ENCODE assay signal across 28 mouse cellular contexts in genomic region chr15:25369522-25369921, GRCm38 (mm10). TPM values are rescaled to one million over a fixed set of nuclear protein-coding genes. Genes with fewer than 3 reads are reported as not detected.
A peak's percentile ranks its signal among the peaks of the same experiment; 100 is the strongest.
DNase-seq lines count a peak whose midpoint lies in the region; ATAC-seq and TF ChIP-seq lines count a peak whose summit lies in the region.
"Had no signal": no experiment of that assay in that cellular context is flagged by ENCODE, and none has a peak within 500 bp of the region (broad histone marks: within the 10 kb centered on the region; RNA-seq: fewer than 3 reads in every experiment).

No protein-coding gene starts in this region.

- 0 out of 2 replicates have a peak, but pooled peaks cover 1% of the 10 kb centered on the region for H3K36me3 ChIP-seq in limb, embryonic 14.5 days (ENCODE audit: control insufficient read depth, insufficient read depth, low read length)
- H3K36me3 ChIP-seq: heart, embryonic 10.5 days; hindbrain, embryonic 15.5 days; liver, embryonic 12.5 days had no signal

- TF ChIP-seq CTCF in left cerebral cortex, adult 2 months (IDR thresholded peaks at IDR 0.05), result no peak

- intact Hi-C loops in left cerebral cortex, adult 2 months (cut with DNase I), result no loop called here

- TF ChIP-seq POLR2A in limb, embryonic 14.5 days (IDR thresholded peaks at IDR 0.05; ENCODE audit: borderline replicate concordance, extremely low read depth, insufficient read depth, insufficient read length), result no peak

- no peaks in the 10 kb centered on the region for H3K9me3 ChIP-seq in limb, embryonic 14.5 days (ENCODE audit: control insufficient read depth, low read length)
- H3K9me3 ChIP-seq: embryonic facial prominence, embryonic 13.5 days; heart, embryonic 10.5 days; hindbrain, embryonic 15.5 days; limb, embryonic 12.5 days; liver, embryonic 12.5 days; midbrain, embryonic 13.5 days had no signal

- H3K4me2 ChIP-seq in limb, embryonic 14.5 days (replicated peaks; ENCODE audit: low read depth, low read length, severe bottlenecking), result no peak overlapping the region
- H3K4me2 ChIP-seq: embryonic facial prominence, embryonic 13.5 days; hindbrain, embryonic 15.5 days; limb, embryonic 12.5 days; liver, embryonic 12.5 days; midbrain, embryonic 13.5 days had no signal

- H3K27me3 ChIP-seq in limb, embryonic 14.5 days (ENCODE audit: control insufficient read depth, insufficient read depth, low read length), result no peaks in the 10 kb centered on the region
- H3K27me3 ChIP-seq: embryonic facial prominence, embryonic 13.5 days; hindbrain, embryonic 15.5 days; limb, embryonic 12.5 days; midbrain, embryonic 13.5 days had no signal

- ATAC-seq in frontal cortex, adult (ENCODE audit: low TSS enrichment), result peak; percentile 47
- no peak for ATAC-seq in limb, embryonic 14.5 days (ENCODE audit: low FRiP score, low read depth)
- ATAC-seq: forebrain, embryonic 16.5 days; liver, embryonic 12.5 days; liver, postnatal 0 days; lung, postnatal 0 days; midbrain, embryonic 13.5 days had no signal

- 0 out of 2 replicates have a peak, but pooled peaks cover 7% of the 10 kb centered on the region for H3K4me1 ChIP-seq in limb, embryonic 14.5 days (ENCODE audit: control insufficient read depth, insufficient read depth, low read length)
- H3K4me1 ChIP-seq: liver, embryonic 12.5 days had no signal

- DNase-seq in frontal cortex, postnatal 14 days (ENCODE audit: low spot score in 2 of 2), result no peak
- DNase-seq in left cerebral cortex, adult 2 months (ENCODE audit: extremely low spot score in 1 of 2, low spot score in 2 of 2), result no peak
- no peak for DNase-seq in left cerebral cortex, adult 11 months (ENCODE audit: low spot score)
- peak; percentile 45 for DNase-seq in NIH3T3 (ENCODE audit: low read depth)
- peak; percentile 23 for DNase-seq in limb, embryonic 14.5 days (ENCODE audit: low spot score)
- DNase-seq in ovary, postnatal 10 days (ENCODE audit: low spot score), result no peak
- DNase-seq in lung, adult 18-20 months, result no peak
- DNase-seq: adrenal gland, adult 8-10 months; cerebellum, adult 8-10 months; cerebellum, postnatal 25 days; gastrocnemius, postnatal 10 days; heart, postnatal 36 days; kidney, adult 2 months; kidney, postnatal 36 days; layer of hippocampus, postnatal 36 days; liver, postnatal 0 days; right cerebral cortex, adult 18-20 months had no signal

- no peak overlapping the region for H3K4me3 ChIP-seq in left cerebral cortex, adult 2 months
- H3K4me3 ChIP-seq in limb, embryonic 14.5 days (replicated peaks; ENCODE audit: low read length), result no peak overlapping the region
- H3K4me3 ChIP-seq: embryonic facial prominence, embryonic 13.5 days; erythroblast, embryonic 14.5 days; heart, embryonic 10.5 days; hindbrain, embryonic 15.5 days; limb, embryonic 12.5 days; liver, embryonic 12.5 days; midbrain, embryonic 13.5 days had no signal

- WGBS in limb, embryonic 14.5 days, result 44% methylated on average over 7 of the region's 7 CpGs

- H3K27ac ChIP-seq in left cerebral cortex, adult 2 months, result peak overlapping the region; percentile 56
- H3K27ac ChIP-seq in limb, embryonic 14.5 days (replicated peaks; ENCODE audit: low read depth, low read length), result no peak overlapping the region
- H3K27ac ChIP-seq: embryonic facial prominence, embryonic 13.5 days; heart, embryonic 10.5 days; hindbrain, embryonic 15.5 days; limb, embryonic 12.5 days; liver, embryonic 12.5 days; macrophage; midbrain, embryonic 13.5 days had no signal

- no peak overlapping the region for H3K9ac ChIP-seq in limb, embryonic 14.5 days (ENCODE audit: low read depth, low read length, severe bottlenecking)
- H3K9ac ChIP-seq: embryonic facial prominence, embryonic 13.5 days; hindbrain, embryonic 15.5 days; limb, embryonic 12.5 days; liver, embryonic 12.5 days; liver, postnatal 0 days; midbrain, embryonic 13.5 days had no signal

RNA-seq across cellular contexts. Expression of gene Basp1, which starts 44.0 kb away (rescaled TPM):
- total RNA-seq in left cerebral cortex, adult 2 months (2021), result 100 to 1,000 TPM; 653 to 673 TPM
- 108 and 123 TPM in 2 replicates for polyA plus RNA-seq in limb, embryonic 14.5 days (2012; rRNA removed)
- polyA plus RNA-seq in limb, embryonic 14.5 days (2014; fragmentation: Nextera tagmentation; extraction: Ambion mirVana), result 64.9 and 71.9 TPM in 2 replicates

Comparison
In these comparisons a context has a peak if more than half of its experiments do, and no peak if none do; other contexts are left out.
1. DNase-seq: peak in NIH3T3 (single experiment) and limb, embryonic 14.5 days (single experiment); none in frontal cortex, postnatal 14 days (0 of 2), left cerebral cortex, adult 2 months (0 of 2), left cerebral cortex, adult 11 months (single experiment), ovary, postnatal 10 days (single experiment) and lung, adult 18-20 months (0 of 2).